In the genomic region with DNA sequence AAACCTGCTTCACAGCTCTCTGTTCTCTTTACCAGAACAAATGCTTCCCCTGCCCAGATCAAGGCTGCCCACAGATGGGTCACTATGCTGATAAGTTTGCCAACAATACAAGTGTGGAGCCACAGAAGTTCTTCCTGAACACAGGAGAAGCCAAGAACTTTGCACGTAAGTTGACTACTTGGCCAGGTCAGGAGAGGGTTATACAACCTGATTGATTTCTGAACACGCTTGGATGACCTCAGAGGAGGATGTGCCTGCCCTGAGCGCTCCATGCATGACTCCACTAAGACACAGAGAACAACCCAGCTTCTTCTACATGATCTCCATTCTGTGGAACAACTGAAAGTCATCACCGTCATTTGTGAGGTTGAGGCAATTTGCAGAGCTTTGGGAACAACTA, we compare ENCODE assay signal across 26 mouse cellular contexts. TPM values are rescaled to one million over a fixed set of nuclear protein-coding genes. Genes with fewer than 3 reads are reported as not detected.
"Had no signal": no experiment of that assay in that cellular context is flagged by ENCODE, and none has a peak within 500 bp of the region (broad histone marks: within the 10 kb centered on the region; RNA-seq: fewer than 3 reads in every experiment).

No protein-coding gene starts in this region.

- DNase-seq: layer of hippocampus, postnatal 36 days; lung, adult 18-20 months; lung, postnatal 10 days; lung, postnatal 36 days; retina, postnatal 1 day; right cerebral cortex, postnatal 25 days; spleen, adult 18-20 months; thymus, adult 2 months; thymus, postnatal 14 days; thymus, postnatal 4 days had no signal

- H3K27ac ChIP-seq: kidney, postnatal 0 days; left cerebral cortex, adult 2 months; liver, embryonic 14.5 days; lung, embryonic 15.5 days; midbrain, embryonic 10.5 days; midbrain, embryonic 13.5 days; neural tube, embryonic 13.5 days; stomach, embryonic 15.5 days had no signal

- H3K36me3 ChIP-seq: lung, embryonic 15.5 days; midbrain, embryonic 10.5 days; midbrain, embryonic 13.5 days; neural tube, embryonic 13.5 days; stomach, embryonic 15.5 days had no signal

- H3K9ac ChIP-seq: liver, embryonic 14.5 days; lung, embryonic 15.5 days; midbrain, embryonic 13.5 days; neural tube, embryonic 13.5 days; stomach, embryonic 15.5 days had no signal

- H3K27me3 ChIP-seq: lung, embryonic 15.5 days; megakaryocyte, embryonic 14.5 days; midbrain, embryonic 13.5 days; neural tube, embryonic 13.5 days; stomach, embryonic 15.5 days had no signal

- ATAC-seq: intestine, postnatal 0 days; midbrain, embryonic 13.5 days; midbrain, embryonic 16.5 days had no signal

- H3K4me2 ChIP-seq: liver, embryonic 11.5 days; lung, embryonic 15.5 days; midbrain, embryonic 13.5 days; neural tube, embryonic 13.5 days; stomach, embryonic 15.5 days had no signal

- H3K9me3 ChIP-seq: lung, embryonic 15.5 days; megakaryocyte, embryonic 14.5 days; midbrain, embryonic 10.5 days; midbrain, embryonic 13.5 days; neural tube, embryonic 13.5 days; stomach, embryonic 15.5 days had no signal

- H3K4me1 ChIP-seq: lung, embryonic 15.5 days; megakaryocyte, embryonic 14.5 days; midbrain, embryonic 13.5 days; neural tube, embryonic 13.5 days; stomach, embryonic 15.5 days had no signal

- H3K4me3 ChIP-seq: left cerebral cortex, adult 2 months; lung, embryonic 15.5 days; megakaryocyte, embryonic 14.5 days; midbrain, embryonic 10.5 days; midbrain, embryonic 13.5 days; myocyte; neural tube, embryonic 13.5 days; stomach, embryonic 15.5 days had no signal

RNA-seq across cellular contexts. Expression of gene Pnliprp1, which starts 9.4 kb away (rescaled TPM):
- polyA plus RNA-seq: kidney, postnatal 0 days; limb, embryonic 11.5 days; myocyte; neural tube, embryonic 13.5 days had no signal

RNA-seq across cellular contexts. Expression of gene Pnliprp2, which starts 21.4 kb away (rescaled TPM):
- polyA plus RNA-seq: midbrain, embryonic 10.5 days; midbrain, embryonic 16.5 days; myocyte; thymus, adult 2 months had no signal

RNA-seq across cellular contexts. Expression of gene 1700019N19Rik, which starts 56.1 kb away (rescaled TPM):
- polyA plus RNA-seq: intestine, embryonic 14.5 days; intestine, postnatal 0 days; kidney, postnatal 0 days; limb, embryonic 11.5 days; limb, embryonic 14.5 days; liver, embryonic 14.5 days; lung, embryonic 15.5 days; midbrain, embryonic 13.5 days; midbrain, embryonic 16.5 days; myocyte; neural tube, embryonic 13.5 days had no signal
